16 mouse cellular contexts compared by ENCODE assay signal in genomic region chr13:43592681-43593068, GRCm38 (mm10). TPM values are rescaled to one million over a fixed set of nuclear protein-coding genes. Genes with fewer than 3 reads are reported as not detected.
DNase-seq lines count a peak whose midpoint lies in the region; ATAC-seq and TF ChIP-seq lines count a peak whose summit lies in the region.
"Had no signal": no experiment of that assay in that cellular context is flagged by ENCODE, and none has a peak within 500 bp of the region (broad histone marks: within the 10 kb centered on the region; RNA-seq: fewer than 3 reads in every experiment).

No protein-coding gene starts in this region.

- H3K27me3 ChIP-seq in heart, postnatal 0 days (ENCODE audit: control insufficient read depth, insufficient read depth, low read length), result no peaks in the 10 kb centered on the region
- H3K27me3 ChIP-seq in lung, postnatal 0 days (replicated peaks; ENCODE audit: insufficient read depth, low read length), result no peaks in the 10 kb centered on the region
- no peaks in the 10 kb centered on the region for H3K27me3 ChIP-seq in forebrain, embryonic 15.5 days

- H3K9ac ChIP-seq in heart, postnatal 0 days (replicated peaks; ENCODE audit: low read depth, low read length), result 0 out of 2 replicates have a peak overlapping the region, but pooled peaks have one; percentile 13
- no peak overlapping the region for H3K9ac ChIP-seq in lung, postnatal 0 days (replicated peaks; ENCODE audit: low read depth)
- no peak overlapping the region for H3K9ac ChIP-seq in forebrain, embryonic 15.5 days (replicated peaks)
- H3K9ac ChIP-seq: lung, embryonic 14.5 days; neural tube, embryonic 15.5 days had no signal

- 37% methylated on average over 8 of the region's 8 CpGs for WGBS in heart, postnatal 0 days
- WGBS in lung, postnatal 0 days, result 40% methylated on average over 8 of the region's 8 CpGs
- 52% methylated on average over 8 of the region's 8 CpGs for WGBS in forebrain, embryonic 15.5 days

- no peak for TF ChIP-seq EP300 in heart, postnatal 0 days (IDR thresholded peaks at IDR 0.05; ENCODE audit: low read depth)
- TF ChIP-seq EP300 in lung, postnatal 0 days (IDR thresholded peaks at IDR 0.05), result no peak

- H3K27ac ChIP-seq in gastrocnemius, adult 2 months, result no peak overlapping the region
- no peak overlapping the region for H3K27ac ChIP-seq in heart, postnatal 0 days (ENCODE audit: low read depth)
- H3K27ac ChIP-seq in lung, postnatal 0 days (ENCODE audit: low read length), result no peak overlapping the region
- no peak overlapping the region; the same call in 1 of the 2 replicates for H3K27ac ChIP-seq in forebrain, embryonic 15.5 days (replicated peaks)
- H3K27ac ChIP-seq: neural tube, embryonic 15.5 days had no signal

- TF ChIP-seq CTCF in gastrocnemius, adult 2 months (IDR thresholded peaks at IDR 0.05), result no peak
- TF ChIP-seq CTCF in heart, postnatal 0 days (IDR thresholded peaks at IDR 0.05; ENCODE audit: low read depth), result no peak
- TF ChIP-seq CTCF in lung, postnatal 0 days (IDR thresholded peaks at IDR 0.05), result no peak

- no peaks in the 10 kb centered on the region for H3K36me3 ChIP-seq in heart, postnatal 0 days (replicated peaks; ENCODE audit: control insufficient read depth, insufficient read depth, low read length)
- no peaks in the 10 kb centered on the region for H3K36me3 ChIP-seq in lung, postnatal 0 days (ENCODE audit: insufficient read depth, low read length)
- no peaks in the 10 kb centered on the region for H3K36me3 ChIP-seq in forebrain, embryonic 15.5 days
- H3K36me3 ChIP-seq: G1E; neural tube, embryonic 15.5 days had no signal

- peak overlapping the region; percentile 17; the same call in 1 of the 2 replicates for H3K4me3 ChIP-seq in gastrocnemius, adult 2 months
- H3K4me3 ChIP-seq in heart, postnatal 0 days (ENCODE audit: low read depth, low read length), result 0 out of 2 replicates have a peak overlapping the region, but pooled peaks have one; percentile 6
- no peak overlapping the region for H3K4me3 ChIP-seq in lung, postnatal 0 days (ENCODE audit: low read depth, low read length)
- H3K4me3 ChIP-seq in forebrain, embryonic 15.5 days, result no peak overlapping the region
- H3K4me3 ChIP-seq: neural tube, embryonic 15.5 days had no signal

- ATAC-seq in heart, postnatal 0 days (ENCODE audit: insufficient read depth, low read depth), result peak; percentile 69; the same call in 1 of the 2 replicates
- peak; percentile 68 for ATAC-seq in lung, postnatal 0 days
- ATAC-seq in forebrain, embryonic 15.5 days (replicated peaks), result peak; percentile 39; the same call in 1 of the 2 replicates

- intact Hi-C loops in gastrocnemius, adult 2 months (cut with DNase I), result no loop called here

- H3K9me3 ChIP-seq in heart, postnatal 0 days (replicated peaks; ENCODE audit: control insufficient read depth, low read length), result no peaks in the 10 kb centered on the region
- H3K9me3 ChIP-seq in lung, postnatal 0 days (ENCODE audit: low read length), result no peaks in the 10 kb centered on the region
- H3K9me3 ChIP-seq in forebrain, embryonic 15.5 days, result no peaks in the 10 kb centered on the region
- H3K9me3 ChIP-seq: G1E; neural tube, embryonic 15.5 days had no signal

- H3K4me2 ChIP-seq in heart, postnatal 0 days (ENCODE audit: low read depth, low read length), result peak overlapping the region; percentile 32; the same call in 1 of the 2 replicates
- peak overlapping the region; percentile 29 for H3K4me2 ChIP-seq in lung, postnatal 0 days (replicated peaks; ENCODE audit: low read depth, low read length)
- H3K4me2 ChIP-seq in forebrain, embryonic 15.5 days (replicated peaks), result peak overlapping the region; percentile 23; the same call in 1 of the 2 replicates
- H3K4me2 ChIP-seq: lung, embryonic 14.5 days; midbrain, embryonic 11.5 days; neural tube, embryonic 15.5 days had no signal

- no peak for DNase-seq in gastrocnemius, adult 2 months
- no peak for DNase-seq in gastrocnemius, postnatal 4 days (ENCODE audit: low spot score in 2 of 2)
- no peak for DNase-seq in heart, postnatal 0 days (ENCODE audit: low spot score)
- DNase-seq in heart, postnatal 4 days, result no peak
- peak; percentile 53 for DNase-seq in lung, postnatal 0 days (ENCODE audit: low spot score)
- no peak for DNase-seq in lung, postnatal 4 days
- no peak for DNase-seq in left cerebral cortex, adult 18-20 months (ENCODE audit: low spot score in 2 of 2)
- DNase-seq: kidney, postnatal 14 days; layer of hippocampus, adult 9-11 months; liver; lung, embryonic 14.5 days had no signal

- peaks cover 6% of the 10 kb centered on the region for H3K4me1 ChIP-seq in heart, postnatal 0 days (ENCODE audit: control insufficient read depth, insufficient read depth)
- no peaks in the 10 kb centered on the region for H3K4me1 ChIP-seq in lung, postnatal 0 days (ENCODE audit: insufficient read depth, low read depth, low read length)
- H3K4me1 ChIP-seq in forebrain, embryonic 15.5 days, result peaks cover 24% of the 10 kb centered on the region

RNA-seq across cellular contexts. Expression of gene Rnf182, which starts 22.8 kb away (rescaled TPM):
- total RNA-seq in gastrocnemius, adult 2 months (2021), result under 1 TPM in 1 of 2 experiments, not detected in 1; 0.08 TPM
- under 1 TPM; 0.39 TPM for total RNA-seq in gastrocnemius, postnatal 4 days (2021)
- total RNA-seq in heart, postnatal 0 days (2014; rRNA removed; ENCODE audit: low replicate concordance), result 0.85 and 0.88 TPM in 2 replicates
- polyA plus RNA-seq in heart, postnatal 0 days (2015; fragmentation: Nextera tagmentation; extraction: Ambion mirVana), result 0.56 and 0.62 TPM in 2 replicates
- total RNA-seq in heart, postnatal 4 days (2021), result under 1 TPM; 0.36 to 0.50 TPM
- 0.37 and 0.63 TPM in 2 replicates for polyA plus RNA-seq in lung, postnatal 0 days (2015; fragmentation: Nextera tagmentation; extraction: Ambion mirVana)
- 47.8 and 50.8 TPM in 2 replicates for polyA plus RNA-seq in forebrain, embryonic 15.5 days (2015; fragmentation: Nextera tagmentation; extraction: Ambion mirVana)
- total RNA-seq in left cerebral cortex, adult 18-20 months (2021), result 1 to 10 TPM; 8.1 to 9.9 TPM
- total RNA-seq: granulocyte monocyte progenitor cell, adult 5-6 weeks had no signal
- polyA plus RNA-seq: G1E had no signal

RNA-seq across cellular contexts. Expression of gene Mcur1, which starts 32.7 kb away (rescaled TPM):
- total RNA-seq in gastrocnemius, adult 2 months (2021), result 10 to 100 TPM; 30.4 to 36.1 TPM
- 10 to 100 TPM; 21.0 to 23.5 TPM for total RNA-seq in gastrocnemius, postnatal 4 days (2021)
- total RNA-seq in heart, postnatal 0 days (2014; rRNA removed; ENCODE audit: low replicate concordance), result 37.7 and 40.1 TPM in 2 replicates
- 22.0 and 24.9 TPM in 2 replicates for polyA plus RNA-seq in heart, postnatal 0 days (2015; fragmentation: Nextera tagmentation; extraction: Ambion mirVana)
- total RNA-seq in heart, postnatal 4 days (2021), result 10 to 100 TPM; 34.6 to 36.9 TPM
- 20.0 and 21.0 TPM in 2 replicates for polyA plus RNA-seq in lung, postnatal 0 days (2015; fragmentation: Nextera tagmentation; extraction: Ambion mirVana)
- polyA plus RNA-seq in forebrain, embryonic 15.5 days (2015; fragmentation: Nextera tagmentation; extraction: Ambion mirVana), result 7.5 and 8.6 TPM in 2 replicates
- 10 to 100 TPM; 17.1 to 17.9 TPM for total RNA-seq in left cerebral cortex, adult 18-20 months (2021)

Comparison
In these comparisons a context has a peak if more than half of its experiments do, and no peak if none do; other contexts are left out.
1. H3K4me3 ChIP-seq: peak in gastrocnemius, adult 2 months (single experiment) and heart, postnatal 0 days (single experiment); none in lung, postnatal 0 days (single experiment) and forebrain, embryonic 15.5 days (single experiment).
2. Peak in every context shown above with its lines, with median percentiles within 50 percentile points of each other: ATAC-seq and H3K4me2 ChIP-seq.